Mouse (Mus musculus) hindbrain, postnatal 0 days (tissue): ENCODE results near the gene Kirrel3. TPM values are rescaled to one million over a fixed set of nuclear protein-coding genes. Genes with fewer than 3 reads are reported as not detected.

ENCODE experiments used
- ATAC-seq: fragments of 200-750 bp; cut with Nextera tagmentation; 2 replicates; pipeline ENCODE4 v1.8.0; 2017; ENCODE audit warnings: mild to moderate bottlenecking, moderate TSS enrichment, moderate library complexity
- DNase-seq: peaks from one replicate; pipeline ENCODE4 v3.0.0-alpha.2; 2015; ENCODE audit warnings: low spot score
- H3K27ac ChIP-seq: fragments of 300-500 bp; sonication (generic); 2 replicates; pipeline ENCODE4 v1.5.1; 2014; ENCODE audit warnings: mild to moderate bottlenecking
- H3K27me3 ChIP-seq: fragments of 300-500 bp; sonication (generic); 2 replicates; pipeline ENCODE4 v1.6.1; 2014; ENCODE audit warnings: low read length, mixed read lengths; ENCODE audit not compliant: insufficient read depth
- H3K36me3 ChIP-seq: fragments of 300-500 bp; sonication (generic); 2 replicates; pipeline ENCODE4 v1.6.1; 2014; ENCODE audit warnings: low read length, mixed read lengths; ENCODE audit not compliant: insufficient read depth
- H3K4me1 ChIP-seq: fragments of 300-500 bp; sonication (generic); 2 replicates; pipeline ENCODE4 v1.6.1; 2014; ENCODE audit warnings: antibody characterized with exemption, low read length, mixed read lengths; ENCODE audit not compliant: insufficient read depth
- H3K4me2 ChIP-seq: fragments of 300-500 bp; sonication (generic); 2 replicates; pipeline ENCODE4 v1.6.1; 2014; ENCODE audit warnings: low read depth, mild to moderate bottlenecking, low read length, moderate library complexity, mixed read lengths
- H3K4me3 ChIP-seq: fragments of 300-500 bp; sonication (generic); 2 replicates; pipeline ENCODE4 v1.5.1; 2014; ENCODE audit warnings: low read length
- H3K9ac ChIP-seq: fragments of 300-500 bp; sonication (generic); replicated peaks from 2 replicates; pipeline ENCODE4 v1.6.1; 2014; ENCODE audit warnings: mild to moderate bottlenecking, low read length, moderate library complexity, mixed read lengths
- H3K9me3 ChIP-seq: fragments of 300-500 bp; sonication (generic); 2 replicates; pipeline ENCODE4 v1.6.1; 2016; ENCODE audit warnings: low read length, mixed read lengths
- CTCF ChIP-seq: IDR thresholded peaks from 2 replicates; pipeline ENCODE4 v1.5.1; 2016; ENCODE audit warnings: antibody characterized with exemption, control low read depth, low read depth
- WGBS: fragments of 180-500 bp; shearing (Covaris S2); extraction: QIAGEN DNeasy Blood & Tissue Kit; methylation state at CpG from one replicate; pipeline ENCODE4 v1.1.7; 2014; 5-methylcytosine and 5-hydroxymethylcytosine counted together
- polyA plus RNA-seq: library from polyadenylated mRNA; unstranded; fragments of >200 nt; fragmentation: Nextera tagmentation; extraction: Ambion mirVana; gene quantifications from 2 replicates; pipeline ENCODE4 v1.2.1, GENCODE M21; 2015
- total RNA-seq: library from RNA; depleted of rRNA; stranded (reverse); fragments of >200 nt; gene quantifications from 2 replicates; pipeline ENCODE4 v1.2.3, GENCODE M21; 2014

Gene Kirrel3
- total and polyA plus RNA-seq, 2 experiments from 2014 or later = 40.6 to 44.9 TPM

DNA sequence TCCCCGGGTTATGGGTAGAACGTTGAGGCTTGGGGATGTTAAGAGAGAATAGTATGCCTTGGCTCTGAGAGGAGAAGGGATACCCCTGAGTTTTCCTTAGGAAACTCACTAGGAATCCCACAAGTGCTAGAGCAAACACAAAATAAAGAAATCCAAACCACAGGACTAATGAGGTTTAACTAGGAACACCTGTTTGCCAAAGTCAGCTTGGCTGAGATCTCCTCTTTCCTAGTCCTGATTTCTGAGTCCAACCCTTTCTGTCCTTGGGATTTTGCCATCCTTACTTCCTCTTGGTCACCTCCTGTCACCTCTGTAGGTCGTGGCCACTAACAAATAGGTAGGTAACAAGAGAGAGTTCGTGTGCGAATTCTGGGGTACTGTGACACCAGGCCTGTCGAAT lies 540.6 kb downstream of the Kirrel3 start:
- no peaks in the 10 kb centered on the region for H3K4me1 ChIP-seq
- H3K27ac ChIP-seq = no peak overlapping the region
- H3K9ac ChIP-seq = no peak overlapping the region
- WGBS = 82% methylated on average over 6 of the region's 6 CpGs
- TF ChIP-seq CTCF = no peak
- H3K9me3 ChIP-seq = no peaks in the 10 kb centered on the region
- ATAC-seq (no peak), DNase-seq (no peak)
- no peak overlapping the region for H3K4me2 ChIP-seq
- no peak overlapping the region for H3K4me3 ChIP-seq
- H3K36me3 ChIP-seq = no peaks in the 10 kb centered on the region; the same call in 1 of the 2 replicates
- no peaks in the 10 kb centered on the region for H3K27me3 ChIP-seq

DNA sequence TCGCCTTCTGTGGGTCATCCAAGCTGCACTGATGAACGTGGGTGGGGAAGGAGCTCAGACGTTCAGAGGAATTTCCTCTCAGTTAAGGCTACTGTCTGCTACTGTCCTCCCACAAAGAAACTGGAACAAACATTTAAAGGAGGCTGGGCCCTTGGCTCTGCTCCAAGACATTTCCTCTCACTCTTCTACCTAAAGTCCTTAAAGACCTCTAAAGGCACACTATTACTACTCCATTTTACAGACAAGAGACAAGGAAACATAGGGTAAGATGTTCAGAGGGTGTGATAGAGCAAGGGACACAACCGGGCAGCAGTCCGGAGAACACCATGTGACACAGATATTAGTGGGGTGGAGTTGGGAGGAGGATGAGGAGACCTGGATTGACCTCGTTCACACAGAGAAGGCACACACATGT lies 541.2 kb downstream of the Kirrel3 start:
- 68% methylated on average over 6 of the region's 6 CpGs for WGBS
- Histone ChIP-seq H3K27ac (no peak overlapping the region), H3K36me3 (no peaks in the 10 kb centered on the region; the same call in 1 of the 2 replicates), H3K4me1 (no peaks in the 10 kb centered on the region), H3K4me2 (no peak overlapping the region), H3K4me3 (no peak overlapping the region), H3K9me3 (no peaks in the 10 kb centered on the region), H3K9ac (no peak overlapping the region), H3K27me3 (no peaks in the 10 kb centered on the region)
- no peak for DNase-seq
- TF ChIP-seq CTCF = no peak
- no peak for ATAC-seq

DNA sequence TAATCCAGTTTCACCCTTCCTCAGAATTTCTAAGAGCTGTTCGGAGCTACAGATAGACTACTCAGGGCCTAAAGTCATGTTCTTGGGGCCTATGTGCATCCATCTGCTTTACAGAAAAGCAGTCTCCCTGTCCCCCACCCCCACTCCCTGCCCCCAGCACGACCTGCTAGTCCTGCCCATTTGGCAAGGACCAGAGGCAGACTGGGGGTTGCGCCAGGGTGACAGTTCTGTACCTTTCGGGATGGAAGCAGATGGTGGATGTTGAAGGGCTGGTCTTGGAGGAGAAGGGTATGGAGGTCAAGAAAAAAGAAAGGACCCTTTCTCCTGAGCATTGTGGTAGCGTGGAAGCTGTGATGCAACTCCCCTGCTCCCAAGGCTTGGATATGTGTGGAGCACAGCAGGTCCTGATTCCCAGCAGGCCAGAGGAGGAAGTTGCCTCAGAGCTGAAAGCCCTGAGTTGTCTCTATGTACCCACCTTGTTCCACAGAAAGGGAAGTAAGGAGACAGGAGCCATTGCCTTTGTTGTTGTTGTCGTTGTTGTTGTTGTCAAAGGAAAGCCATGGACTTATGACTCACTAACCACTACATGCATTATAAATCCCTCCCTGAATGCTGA lies 541.8 kb downstream of the Kirrel3 start:
- H3K27ac ChIP-seq = no peak overlapping the region
- DNase-seq = no peak
- no peak for ATAC-seq
- H3K4me2 ChIP-seq = no peak overlapping the region
- H3K4me1 ChIP-seq = no peaks in the 10 kb centered on the region
- H3K9ac ChIP-seq = no peak overlapping the region
- H3K36me3 ChIP-seq = no peaks in the 10 kb centered on the region; the same call in 1 of the 2 replicates
- no peak for TF ChIP-seq CTCF
- no peak overlapping the region for H3K4me3 ChIP-seq
- no peaks in the 10 kb centered on the region for H3K27me3 ChIP-seq
- WGBS = 76% methylated on average over 6 of the region's 6 CpGs
- H3K9me3 ChIP-seq = no peaks in the 10 kb centered on the region

- TF ChIP-seq CTCF = peak; percentile 71
- H3K27me3 ChIP-seq = no peaks in the 10 kb centered on the region
- no peaks in the 10 kb centered on the region; the same call in 1 of the 2 replicates for H3K36me3 ChIP-seq
- no peaks in the 10 kb centered on the region for H3K4me1 ChIP-seq
- H3K9me3 ChIP-seq = no peaks in the 10 kb centered on the region
- no peak overlapping the region for H3K9ac ChIP-seq
- no peak overlapping the region for H3K4me3 ChIP-seq
- no peak overlapping the region for H3K4me2 ChIP-seq
- no peak overlapping the region for H3K27ac ChIP-seq
- WGBS = 68% methylated on average over 5 of the region's 5 CpGs
- ATAC-seq = 0 out of 2 replicates have a peak, but pooled peaks have one; percentile 47
- DNase-seq = peak; percentile 75
Observed at GRCm38 (mm10) chr9:35030823-35031222, 545.1 kb downstream of the Kirrel3 start.

- Histone ChIP-seq H3K27ac (no peak overlapping the region), H3K4me3 (no peak overlapping the region), H3K4me1 (no peaks in the 10 kb centered on the region), H3K36me3 (no peaks in the 10 kb centered on the region; the same call in 1 of the 2 replicates), H3K4me2 (no peak overlapping the region), H3K9ac (no peak overlapping the region), H3K9me3 (peaks cover 3% of the 10 kb centered on the region; the same call in 1 of the 2 replicates), H3K27me3 (no peaks in the 10 kb centered on the region)
- DNase-seq (no peak), ATAC-seq (no peak)
- TF ChIP-seq CTCF = no peak
- WGBS = 34% methylated on average over 6 of the region's 6 CpGs
Observed at GRCm38 (mm10) chr9:35032457-35032856, 546.8 kb downstream of the Kirrel3 start.

- no peak overlapping the region for H3K27ac ChIP-seq
- no peak overlapping the region for H3K9ac ChIP-seq
- ATAC-seq (no peak), DNase-seq (no peak)
- no peak overlapping the region for H3K4me3 ChIP-seq
- WGBS = 67% methylated on average over 14 of the region's 14 CpGs
- TF ChIP-seq CTCF = no peak
- no peaks in the 10 kb centered on the region for H3K27me3 ChIP-seq
- H3K9me3 ChIP-seq = peaks cover 3% of the 10 kb centered on the region; the same call in 1 of the 2 replicates
- no peaks in the 10 kb centered on the region for H3K4me1 ChIP-seq
- no peak overlapping the region for H3K4me2 ChIP-seq
- no peaks in the 10 kb centered on the region for H3K36me3 ChIP-seq
Observed at GRCm38 (mm10) chr9:35035074-35035473, 549.4 kb downstream of the Kirrel3 start.
